Mouse (Mus musculus): ENCODE measurements around the gene Spata32. TPM values are rescaled to one million over a fixed set of nuclear protein-coding genes. Genes with fewer than 3 reads are reported as not detected.

The Spata32 gene
- polyA plus RNA-seq, 1 experiment from 2014 or later: not detected

- Histone ChIP-seq H3K27me3 (ENCODE audit: poor library complexity, severe bottlenecking) (peaks cover 65% of the 10 kb centered on the region), H3K27ac (no peak overlapping the region)
These were observed 49.4 kb downstream of the Spata32 start for GRCm38 (mm10) chr11:103168690-103169390.

GRCm38 (mm10) chr11:103164391-103164790 is 53.8 kb downstream of the Spata32 start:
- Histone ChIP-seq H3K27me3 (ENCODE audit: poor library complexity, severe bottlenecking) (peaks cover 21% of the 10 kb centered on the region), H3K27ac (no peak overlapping the region), H3K36me3 (replicated peaks) (no peaks in the 10 kb centered on the region), H3K4me3 (no peak overlapping the region), H3K4me1 (peaks cover 2% of the 10 kb centered on the region; the same call in 1 of the 2 replicates), H3K9me3 (no peaks in the 10 kb centered on the region)
- 34% methylated on average over 10 of the region's 10 CpGs for WGBS
- DNase-seq (ENCODE audit: extremely low spot score, low spot score): no peak

More at GRCm38 (mm10) chr11:103168690-103169390, 49.4 kb downstream of the Spata32 start:
- peaks cover 18% of the 10 kb centered on the region for H3K4me1 ChIP-seq
- 30% methylated on average over 9 of the region's 9 CpGs for WGBS
- no peak overlapping the region for H3K4me3 ChIP-seq
- no peak for DNase-seq (ENCODE audit: extremely low spot score, low spot score)
- H3K9me3 ChIP-seq: no peaks in the 10 kb centered on the region
- H3K36me3 ChIP-seq (replicated peaks): no peaks in the 10 kb centered on the region

GRCm38 (mm10) chr11:103162132-103162531 is 56.1 kb downstream of the Spata32 start:
- WGBS: 93% methylated on average over 5 of the region's 5 CpGs
- no peaks in the 10 kb centered on the region for H3K9me3 ChIP-seq

GRCm38 (mm10) chr11:103161449-103161848 is 56.8 kb downstream of the Spata32 start:
- no peaks in the 10 kb centered on the region for H3K27me3 ChIP-seq (ENCODE audit: poor library complexity, severe bottlenecking)
- WGBS: 79% methylated on average over 7 of the region's 7 CpGs

More at GRCm38 (mm10) chr11:103162132-103162531, 56.1 kb downstream of the Spata32 start:
- no peak for DNase-seq (ENCODE audit: extremely low spot score, low spot score)
- H3K27ac ChIP-seq: no peak overlapping the region
- no peak overlapping the region for H3K4me3 ChIP-seq
- H3K27me3 ChIP-seq (ENCODE audit: poor library complexity, severe bottlenecking): no peaks in the 10 kb centered on the region
- peaks cover 14% of the 10 kb centered on the region for H3K4me1 ChIP-seq
- H3K36me3 ChIP-seq (replicated peaks): no peaks in the 10 kb centered on the region

GRCm38 (mm10) chr11:103160738-103161137 is 57.5 kb downstream of the Spata32 start:
- no peaks in the 10 kb centered on the region for H3K9me3 ChIP-seq
- H3K27ac ChIP-seq: no peak overlapping the region
- 92% methylated on average over 11 of the region's 11 CpGs for WGBS
- H3K36me3 ChIP-seq (replicated peaks): no peaks in the 10 kb centered on the region
- DNase-seq (ENCODE audit: extremely low spot score, low spot score): no peak
- H3K4me1 ChIP-seq: peaks cover 14% of the 10 kb centered on the region
- H3K4me3 ChIP-seq: no peak overlapping the region
- no peaks in the 10 kb centered on the region for H3K27me3 ChIP-seq (ENCODE audit: poor library complexity, severe bottlenecking)

More at GRCm38 (mm10) chr11:103161449-103161848, 56.8 kb downstream of the Spata32 start:
- H3K36me3 ChIP-seq (replicated peaks): no peaks in the 10 kb centered on the region
- no peak overlapping the region for H3K27ac ChIP-seq
- DNase-seq (ENCODE audit: extremely low spot score, low spot score): no peak
- H3K9me3 ChIP-seq: no peaks in the 10 kb centered on the region
- no peak overlapping the region for H3K4me3 ChIP-seq
- H3K4me1 ChIP-seq: peaks cover 14% of the 10 kb centered on the region

- 2% methylated on average over 25 of the region's 25 CpGs for WGBS
- Histone ChIP-seq H3K36me3 (replicated peaks) (no peaks in the 10 kb centered on the region), H3K4me3 (peak overlapping the region; percentile 46), H3K27ac (peak overlapping the region; percentile 66), H3K4me1 (peaks cover 14% of the 10 kb centered on the region), H3K9me3 (no peaks in the 10 kb centered on the region), H3K27me3 (ENCODE audit: poor library complexity, severe bottlenecking) (no peaks in the 10 kb centered on the region)
- DNase-seq (ENCODE audit: extremely low spot score, low spot score): peak; percentile 97
These were observed 59.4 kb downstream of the Spata32 start for GRCm38 (mm10) chr11:103158621-103159478.

Other genes starting within 250 kb of the Spata32 start
- 62.4 and 66.0 TPM in 2 replicates for gene Nmt1, start 190.2 kb downstream of the Spata32 start, polyA plus RNA-seq (2016; fragmentation: Nextera tagmentation; extraction: Ambion mirVana)
- 261 and 275 TPM in 2 replicates for gene Dcakd, start 190.1 kb downstream of the Spata32 start, polyA plus RNA-seq (2016; fragmentation: Nextera tagmentation; extraction: Ambion mirVana)
- gene Plcd3, start 116.8 kb downstream of the Spata32 start, polyA plus RNA-seq (2016; fragmentation: Nextera tagmentation; extraction: Ambion mirVana): 1.5 and 1.7 TPM in 2 replicates
- 6.6 and 7.5 TPM in 2 replicates for gene Acbd4, start 116.8 kb downstream of the Spata32 start, polyA plus RNA-seq (2016; fragmentation: Nextera tagmentation; extraction: Ambion mirVana)
- gene Hexim1, start 102.2 kb downstream of the Spata32 start, polyA plus RNA-seq (2016; fragmentation: Nextera tagmentation; extraction: Ambion mirVana): 1.8 and 2.0 TPM in 2 replicates
- 7.2 and 7.6 TPM in 2 replicates for gene Hexim2, start 86.0 kb downstream of the Spata32 start, polyA plus RNA-seq (2016; fragmentation: Nextera tagmentation; extraction: Ambion mirVana)
- 0.47 and 0.81 TPM in 2 replicates for gene Fmnl1, start 47.3 kb downstream of the Spata32 start, polyA plus RNA-seq (2016; fragmentation: Nextera tagmentation; extraction: Ambion mirVana)
- 0.21 and 0.32 TPM in 2 replicates for gene 1700023F06Rik, start 9.9 kb downstream of the Spata32 start, polyA plus RNA-seq (2016; fragmentation: Nextera tagmentation; extraction: Ambion mirVana)
- gene Map3k14, start 49.0 kb upstream of the Spata32 start, polyA plus RNA-seq (2016; fragmentation: Nextera tagmentation; extraction: Ambion mirVana): 4.0 TPM in 2 replicates
- gene Arhgap27, start 145.3 kb upstream of the Spata32 start, polyA plus RNA-seq (2016; fragmentation: Nextera tagmentation; extraction: Ambion mirVana): 3.7 and 3.8 TPM in 2 replicates
- gene Plekhm1, start 194.3 kb upstream of the Spata32 start, polyA plus RNA-seq (2016; fragmentation: Nextera tagmentation; extraction: Ambion mirVana): 8.4 TPM in 2 replicates